Mouse (Mus musculus): ENCODE data around the gene Adcy1. TPM values are rescaled to one million over a fixed set of nuclear protein-coding genes. Genes with fewer than 3 reads are reported as not detected.

The Adcy1 gene
- total RNA-seq, 1 experiment = 5.5 TPM

DNA sequence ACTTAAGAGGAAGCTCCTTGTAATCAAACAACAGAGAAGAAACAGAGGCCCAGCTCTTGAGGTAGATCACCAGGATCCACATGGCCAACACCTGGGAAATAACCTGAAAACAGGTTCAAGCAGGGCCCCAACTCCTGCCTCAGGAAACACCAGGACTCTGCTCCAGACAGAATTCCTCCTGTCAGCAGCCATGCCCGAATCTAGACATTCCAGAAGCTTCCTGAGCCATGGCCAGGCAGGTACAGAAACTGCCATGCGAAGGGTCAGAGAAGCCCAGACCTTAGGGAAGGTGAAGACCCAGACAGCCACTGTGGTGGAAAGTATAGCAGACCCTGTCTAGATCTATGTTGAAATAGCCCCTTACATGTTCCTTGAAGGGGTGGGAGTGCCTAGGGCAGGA lies 30.2 kb upstream of the Adcy1 start:
- Histone ChIP-seq H3K4me1 (ENCODE audit: control insufficient read depth in 2 of 2, insufficient read depth in 2 of 2, low read length in 2 of 2, poor library complexity in 1 of 2) (no peaks in the 10 kb centered on the region), H3K36me3 (ENCODE audit: control insufficient read depth, insufficient read depth, low read length, poor library complexity, severe bottlenecking) (no peaks in the 10 kb centered on the region), H3K27ac (ENCODE audit: insufficient read depth, low read depth, low read length, poor library complexity, severe bottlenecking) (no peak overlapping the region), H3K9me3 (ENCODE audit: control insufficient read depth, insufficient read depth, low read depth, low read length) (no peaks in the 10 kb centered on the region), H3K4me3 (ENCODE audit: insufficient read depth in 1 of 2, low read depth in 1 of 2, low read length in 2 of 2, poor library complexity in 1 of 2, severe bottlenecking in 1 of 2) (no peak overlapping the region), H3K9ac (ENCODE audit: insufficient read depth, low read depth, low read length, poor library complexity, severe bottlenecking) (no peak overlapping the region)
- TF ChIP-seq ZC3H11A (IDR thresholded peaks at IDR 0.05; ENCODE audit: borderline replicate concordance, low read depth, low read length) (no peak), MAFK (IDR thresholded peaks at IDR 0.05; ENCODE audit: insufficient read depth, low read depth, low read length) (no peak)
- DNase-seq (ENCODE audit: low read depth, low spot score) = no peak
- in situ Hi-C loops (cut with MboI; ENCODE audit: low sequenced_read_pairs in 2 of 2, unreplicated experiment in 2 of 2) = no loop called here

DNA sequence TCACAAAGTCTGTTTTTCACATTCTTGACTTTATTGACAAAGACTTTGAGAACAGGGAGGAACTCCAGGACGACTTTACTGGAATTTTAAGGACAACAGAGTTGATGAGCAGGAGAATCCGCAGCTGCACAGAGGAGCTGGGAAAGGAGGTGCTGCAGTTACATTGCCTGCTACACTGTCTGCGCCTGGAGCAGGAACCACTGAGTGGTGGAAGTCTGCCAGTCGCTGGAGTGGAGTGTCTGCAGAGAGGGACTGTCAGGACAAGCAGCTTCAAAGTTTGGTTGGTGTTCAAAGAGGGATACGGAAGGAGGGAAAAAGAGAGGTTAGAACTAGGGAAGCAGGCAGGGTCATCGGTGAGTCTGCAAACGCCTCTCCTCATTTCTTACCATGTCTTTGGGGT lies 23.6 kb upstream of the Adcy1 start:
- H3K9me3 ChIP-seq (ENCODE audit: control insufficient read depth, insufficient read depth, low read depth, low read length) = no peaks in the 10 kb centered on the region
- no peaks in the 10 kb centered on the region for H3K36me3 ChIP-seq (ENCODE audit: control insufficient read depth, insufficient read depth, low read length, poor library complexity, severe bottlenecking)
- H3K9ac ChIP-seq (ENCODE audit: insufficient read depth, low read depth, low read length, poor library complexity, severe bottlenecking) = no peak overlapping the region
- in situ Hi-C loops (cut with MboI; ENCODE audit: low sequenced_read_pairs in 2 of 2, unreplicated experiment in 2 of 2) = no loop called here
- H3K4me3 ChIP-seq (ENCODE audit: insufficient read depth in 1 of 2, low read depth in 1 of 2, low read length in 2 of 2, poor library complexity in 1 of 2, severe bottlenecking in 1 of 2) = no peak overlapping the region
- DNase-seq (ENCODE audit: low read depth, low spot score) = no peak
- no peaks in the 10 kb centered on the region for H3K4me1 ChIP-seq (ENCODE audit: control insufficient read depth in 2 of 2, insufficient read depth in 2 of 2, low read length in 2 of 2, poor library complexity in 1 of 2)
- TF ChIP-seq HCFC1 (IDR thresholded peaks at IDR 0.05; ENCODE audit: borderline replicate concordance, insufficient read depth, low read length) (no peak), CHD2 (IDR thresholded peaks at IDR 0.05; ENCODE audit: low read depth, low read length) (no peak), ZC3H11A (IDR thresholded peaks at IDR 0.05; ENCODE audit: borderline replicate concordance, low read depth, low read length) (no peak), MAFK (IDR thresholded peaks at IDR 0.05; ENCODE audit: insufficient read depth, low read depth, low read length) (no peak), ZNF384 (IDR thresholded peaks at IDR 0.05; ENCODE audit: low read depth, low read length) (no peak)
- H3K27ac ChIP-seq (ENCODE audit: insufficient read depth, low read depth, low read length, poor library complexity, severe bottlenecking) = no peak overlapping the region

GRCm38 (mm10) chr11:7040801-7041200 lies 22.5 kb upstream of the Adcy1 start:
- TF ChIP-seq MAFK (IDR thresholded peaks at IDR 0.05; ENCODE audit: insufficient read depth, low read depth, low read length) = no peak
- Histone ChIP-seq H3K9me3 (ENCODE audit: control insufficient read depth, insufficient read depth, low read depth, low read length) (no peaks in the 10 kb centered on the region; the same call in 1 of the 2 replicates), H3K9ac (ENCODE audit: insufficient read depth, low read depth, low read length, poor library complexity, severe bottlenecking) (no peak overlapping the region), H3K4me1 (ENCODE audit: control insufficient read depth in 2 of 2, insufficient read depth in 2 of 2, low read length in 2 of 2, poor library complexity in 1 of 2) (no peaks in the 10 kb centered on the region), H3K4me3 (ENCODE audit: insufficient read depth in 1 of 2, low read depth in 1 of 2, low read length in 2 of 2, poor library complexity in 1 of 2, severe bottlenecking in 1 of 2) (no peak overlapping the region), H3K27ac (ENCODE audit: insufficient read depth, low read depth, low read length, poor library complexity, severe bottlenecking) (no peak overlapping the region), H3K36me3 (ENCODE audit: control insufficient read depth, insufficient read depth, low read length, poor library complexity, severe bottlenecking) (no peaks in the 10 kb centered on the region)
- DNase-seq (ENCODE audit: low read depth, low spot score) = no peak
- in situ Hi-C loops (cut with MboI; ENCODE audit: low sequenced_read_pairs in 2 of 2, unreplicated experiment in 2 of 2) = no loop called here

- H3K27ac ChIP-seq (ENCODE audit: insufficient read depth, low read depth, low read length, poor library complexity, severe bottlenecking) = no peak overlapping the region
- H3K36me3 ChIP-seq (ENCODE audit: control insufficient read depth, insufficient read depth, low read length, poor library complexity, severe bottlenecking) = no peaks in the 10 kb centered on the region
- H3K9me3 ChIP-seq (ENCODE audit: control insufficient read depth, insufficient read depth, low read depth, low read length) = no peaks in the 10 kb centered on the region; the same call in 1 of the 2 replicates
- no peak for TF ChIP-seq MAFK (IDR thresholded peaks at IDR 0.05; ENCODE audit: insufficient read depth, low read depth, low read length)
- no peak for TF ChIP-seq ZC3H11A (IDR thresholded peaks at IDR 0.05; ENCODE audit: borderline replicate concordance, low read depth, low read length)
- no peak for TF ChIP-seq CHD2 (IDR thresholded peaks at IDR 0.05; ENCODE audit: low read depth, low read length)
- no peak for TF ChIP-seq HCFC1 (IDR thresholded peaks at IDR 0.05; ENCODE audit: borderline replicate concordance, insufficient read depth, low read length)
- no peak for TF ChIP-seq ZNF384 (IDR thresholded peaks at IDR 0.05; ENCODE audit: low read depth, low read length)
- no peaks in the 10 kb centered on the region for H3K4me1 ChIP-seq (ENCODE audit: control insufficient read depth in 2 of 2, insufficient read depth in 2 of 2, low read length in 2 of 2, poor library complexity in 1 of 2)
- in situ Hi-C loops (cut with MboI; ENCODE audit: low sequenced_read_pairs in 2 of 2, unreplicated experiment in 2 of 2) = no loop called here
- H3K4me3 ChIP-seq (ENCODE audit: insufficient read depth in 1 of 2, low read depth in 1 of 2, low read length in 2 of 2, poor library complexity in 1 of 2, severe bottlenecking in 1 of 2) = no peak overlapping the region
- no peak for DNase-seq (ENCODE audit: low read depth, low spot score)
- H3K9ac ChIP-seq (ENCODE audit: insufficient read depth, low read depth, low read length, poor library complexity, severe bottlenecking) = no peak overlapping the region
These were observed 16.1 kb upstream of the Adcy1 start for GRCm38 (mm10) chr11:7047176-7047575.

DNA sequence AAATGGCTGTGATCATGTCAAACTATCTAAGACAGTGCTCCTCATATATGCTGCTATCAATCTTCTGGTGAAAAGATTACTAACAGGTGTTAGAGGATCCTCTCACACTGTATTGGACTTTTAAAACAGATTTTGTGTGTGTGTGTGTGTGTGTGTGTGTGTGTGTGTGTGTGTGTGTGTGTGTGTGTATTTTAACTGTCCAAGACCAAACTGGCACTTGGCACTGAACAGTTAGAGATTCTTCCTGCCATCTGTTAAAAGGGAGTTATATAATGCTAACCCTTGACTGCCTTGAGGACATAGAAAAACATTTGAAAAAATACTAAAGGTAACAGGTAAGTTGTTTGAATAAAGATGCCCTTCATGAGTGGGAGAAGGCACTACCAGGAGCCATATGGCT lies 15.7 kb upstream of the Adcy1 start:
- Histone ChIP-seq H3K9me3 (ENCODE audit: control insufficient read depth, insufficient read depth, low read depth, low read length) (no peaks in the 10 kb centered on the region; the same call in 1 of the 2 replicates), H3K27ac (ENCODE audit: insufficient read depth, low read depth, low read length, poor library complexity, severe bottlenecking) (no peak overlapping the region), H3K4me1 (ENCODE audit: control insufficient read depth in 2 of 2, insufficient read depth in 2 of 2, low read length in 2 of 2, poor library complexity in 1 of 2) (no peaks in the 10 kb centered on the region), H3K36me3 (ENCODE audit: control insufficient read depth, insufficient read depth, low read length, poor library complexity, severe bottlenecking) (no peaks in the 10 kb centered on the region), H3K4me3 (ENCODE audit: insufficient read depth in 1 of 2, low read depth in 1 of 2, low read length in 2 of 2, poor library complexity in 1 of 2, severe bottlenecking in 1 of 2) (no peak overlapping the region), H3K9ac (ENCODE audit: insufficient read depth, low read depth, low read length, poor library complexity, severe bottlenecking) (no peak overlapping the region)
- no peak for DNase-seq (ENCODE audit: low read depth, low spot score)
- in situ Hi-C loops (cut with MboI; ENCODE audit: low sequenced_read_pairs in 2 of 2, unreplicated experiment in 2 of 2) = no loop called here
- no peak for TF ChIP-seq ZC3H11A (IDR thresholded peaks at IDR 0.05; ENCODE audit: borderline replicate concordance, low read depth, low read length)
- TF ChIP-seq MAFK (IDR thresholded peaks at IDR 0.05; ENCODE audit: insufficient read depth, low read depth, low read length) = no peak
- no peak for TF ChIP-seq ZNF384 (IDR thresholded peaks at IDR 0.05; ENCODE audit: low read depth, low read length)
- TF ChIP-seq HCFC1 (IDR thresholded peaks at IDR 0.05; ENCODE audit: borderline replicate concordance, insufficient read depth, low read length) = no peak
- TF ChIP-seq CHD2 (IDR thresholded peaks at IDR 0.05; ENCODE audit: low read depth, low read length) = no peak

All from ES-E14 (cell line).